Mouse (Mus musculus) forebrain, postnatal 0 days (tissue): ENCODE results near the gene Recql5. TPM values are rescaled to one million over a fixed set of nuclear protein-coding genes. Genes with fewer than 3 reads are reported as not detected.
"Not testable (repeated sequence)": the region's sequence is repeated elsewhere in the genome, so short reads cannot be mapped to it uniquely, and the experiment has no call there.

Source experiments
- ATAC-seq: fragments of 200-750 bp; cut with Nextera tagmentation; 2 replicates; pipeline ENCODE4 v1.8.0; 2017; ENCODE audit warnings: mild to moderate bottlenecking, moderate library complexity
- DNase-seq: peaks from one replicate; pipeline ENCODE4 v3.0.0-alpha.2; 2015
- H3K27ac ChIP-seq: fragments of 300-500 bp; sonication (generic); 2 replicates; pipeline ENCODE4 v1.5.1; 2014; ENCODE audit warnings: low read depth, mild to moderate bottlenecking, antibody characterized with exemption, low read length, moderate library complexity, mixed read lengths
- H3K27me3 ChIP-seq: fragments of 300-500 bp; sonication (generic); 2 replicates; pipeline ENCODE4 v1.6.1; 2014; ENCODE audit warnings: mild to moderate bottlenecking, low read length, mixed read lengths; ENCODE audit not compliant: insufficient read depth
- H3K36me3 ChIP-seq: fragments of 300-500 bp; sonication (generic); 2 replicates; pipeline ENCODE4 v1.6.1; 2014; ENCODE audit warnings: mild to moderate bottlenecking, moderate library complexity; ENCODE audit not compliant: insufficient read depth
- H3K4me1 ChIP-seq: fragments of 300-500 bp; sonication (generic); 2 replicates; pipeline ENCODE4 v1.6.1; 2014; ENCODE audit warnings: antibody characterized with exemption; ENCODE audit not compliant: insufficient read depth
- H3K4me2 ChIP-seq: fragments of 300-500 bp; sonication (generic); 2 replicates; pipeline ENCODE4 v1.6.1; 2014; ENCODE audit warnings: low read depth, mild to moderate bottlenecking, moderate library complexity
- H3K4me3 ChIP-seq: fragments of 300-500 bp; sonication (generic); 2 replicates; pipeline ENCODE4 v1.5.1; 2014; ENCODE audit warnings: low read depth, low read length, mixed read lengths
- H3K9ac ChIP-seq: fragments of 300-500 bp; sonication (generic); 2 replicates; pipeline ENCODE4 v1.6.1; 2014; ENCODE audit warnings: mild to moderate bottlenecking
- H3K9me3 ChIP-seq: fragments of 300-500 bp; sonication (generic); 2 replicates; pipeline ENCODE4 v1.6.1; 2016; ENCODE audit warnings: low read length
- CTCF ChIP-seq: sonication (generic); IDR thresholded peaks from 2 replicates; pipeline ENCODE4 v1.5.1; 2016; ENCODE audit warnings: antibody characterized with exemption, control low read depth, low read depth
- WGBS: fragments of 180-500 bp; shearing (Covaris S2); extraction: QIAGEN DNeasy Blood & Tissue Kit; methylation state at CpG from one replicate; pipeline ENCODE4 v1.1.7; 2014; 5-methylcytosine and 5-hydroxymethylcytosine counted together
- polyA plus RNA-seq: library from polyadenylated mRNA; unstranded; fragments of >200 nt; fragmentation: Nextera tagmentation; extraction: Ambion mirVana; gene quantifications from 2 replicates; pipeline ENCODE4 v1.2.1, GENCODE M21; 2015
- total RNA-seq: library from RNA; depleted of rRNA; stranded (reverse); fragments of >200 nt; gene quantifications from 2 replicates; pipeline ENCODE4 v1.2.3, GENCODE M21; 2014

Gene Recql5
- total and polyA plus RNA-seq, 2 experiments from 2014 or later = 8.4 to 18.9 TPM

GRCm38 (mm10) chr11:115863895-115864294 lies 69.4 kb downstream of the Recql5 start:
- ATAC-seq = no peak
- WGBS = 89% methylated on average over 8 of the region's 8 CpGs
- Histone ChIP-seq H3K4me1 (peaks cover 6% of the 10 kb centered on the region; the same call in 1 of the 2 replicates), H3K36me3 (no peaks in the 10 kb centered on the region), H3K27me3 (peaks cover 20% of the 10 kb centered on the region), H3K4me2 (no peak overlapping the region), H3K9ac (no peak overlapping the region), H3K27ac (no peak overlapping the region), H3K9me3 (no peaks in the 10 kb centered on the region), H3K4me3 (no peak overlapping the region)
- no peak for DNase-seq
- TF ChIP-seq CTCF = no peak

GRCm38 (mm10) chr11:115859143-115859945 lies 73.9 kb downstream of the Recql5 start:
- peak; percentile 92 for ATAC-seq
- Histone ChIP-seq H3K27ac (no peak overlapping the region), H3K27me3 (peaks cover 34% of the 10 kb centered on the region), H3K36me3 (no peaks in the 10 kb centered on the region), H3K4me2 (peak overlapping the region; percentile 40), H3K4me3 (peak overlapping the region; percentile 30), H3K9ac (0 out of 2 replicates have a peak overlapping the region, but pooled peaks have one; percentile 7), H3K9me3 (no peaks in the 10 kb centered on the region), H3K4me1 (peaks cover 6% of the 10 kb centered on the region; the same call in 1 of the 2 replicates)
- TF ChIP-seq CTCF = peak; percentile 70
- WGBS = 6% methylated on average over 73 of the region's 75 CpGs
- DNase-seq = peak; percentile 82

- H3K9me3 ChIP-seq = no peaks in the 10 kb centered on the region
- peak within 1 kb of the TSS; percentile 30 for H3K4me3 ChIP-seq
- 10% methylated on average over 27 of the region's 27 CpGs for WGBS
- H3K36me3 ChIP-seq = no peaks in the 10 kb centered on the region
- TF ChIP-seq CTCF = no peak
- H3K27me3 ChIP-seq = peaks cover 34% of the 10 kb centered on the region
- ATAC-seq = no peak
- H3K4me1 ChIP-seq = peaks cover 6% of the 10 kb centered on the region; the same call in 1 of the 2 replicates
- H3K9ac ChIP-seq = no peak within 1 kb of the TSS
- peak within 1 kb of the TSS; percentile 40 for H3K4me2 ChIP-seq
- no peak within 1 kb of the TSS for H3K27ac ChIP-seq
- DNase-seq = no peak
Measured at GRCm38 (mm10) chr11:115858354-115858753, 74.9 kb downstream of the Recql5 start, which contains the start of gene Myo15b. Myo15b (plus strand) TSS chr11:115858406.

- no peak overlapping the region for H3K4me3 ChIP-seq
- H3K4me1 ChIP-seq = peaks cover 6% of the 10 kb centered on the region; the same call in 1 of the 2 replicates
- no peak overlapping the region for H3K4me2 ChIP-seq
- H3K9ac ChIP-seq = no peak overlapping the region
- 50% methylated on average over 13 of the region's 13 CpGs for WGBS
- no peak for TF ChIP-seq CTCF
- no peaks in the 10 kb centered on the region for H3K36me3 ChIP-seq
- no peak for DNase-seq
- H3K27me3 ChIP-seq = peaks cover 34% of the 10 kb centered on the region
- ATAC-seq = no peak
- H3K27ac ChIP-seq = no peak overlapping the region
- no peaks in the 10 kb centered on the region for H3K9me3 ChIP-seq
Measured at GRCm38 (mm10) chr11:115857936-115858335, 75.3 kb downstream of the Recql5 start.

- ATAC-seq, H3K4me1 ChIP-seq, DNase-seq, H3K9me3 ChIP-seq, H3K36me3 ChIP-seq, H3K9ac ChIP-seq, H3K4me3 ChIP-seq, H3K27ac ChIP-seq, H3K4me2 ChIP-seq: not testable (repeated sequence)
- peaks cover 34% of the 10 kb centered on the region for H3K27me3 ChIP-seq
- WGBS = 89% methylated on average over 4 of the region's 4 CpGs
Measured at GRCm38 (mm10) chr11:115857146-115857545, 76.1 kb downstream of the Recql5 start.

- no peak for TF ChIP-seq CTCF
- Histone ChIP-seq H3K4me2 (no peak overlapping the region), H3K9me3 (no peaks in the 10 kb centered on the region), H3K4me3 (no peak overlapping the region), H3K9ac (no peak overlapping the region), H3K36me3 (no peaks in the 10 kb centered on the region), H3K27ac (no peak overlapping the region), H3K27me3 (peaks cover 20% of the 10 kb centered on the region), H3K4me1 (peaks cover 6% of the 10 kb centered on the region; the same call in 1 of the 2 replicates)
- ATAC-seq (no peak), DNase-seq (no peak)
- WGBS = 72% methylated on average over 6 of the region's 6 CpGs
Measured at GRCm38 (mm10) chr11:115854674-115855073, 78.6 kb downstream of the Recql5 start.

GRCm38 (mm10) chr11:115845819-115846218 lies 87.5 kb downstream of the Recql5 start:
- over 99% methylated on average over 2 of the region's 2 CpGs for WGBS
- Histone ChIP-seq H3K36me3 (no peaks in the 10 kb centered on the region), H3K9ac (no peak overlapping the region), H3K27ac (no peak overlapping the region), H3K27me3 (no peaks in the 10 kb centered on the region), H3K4me2 (no peak overlapping the region), H3K4me3 (no peak overlapping the region), H3K9me3 (no peaks in the 10 kb centered on the region), H3K4me1 (no peaks in the 10 kb centered on the region)
- TF ChIP-seq CTCF = no peak
- ATAC-seq (no peak), DNase-seq (no peak)
